Mouse (Mus musculus) neural tube, embryonic 12.5 days (tissue): Measurements from ENCODE around the gene Fam47e. TPM values are rescaled to one million over a fixed set of nuclear protein-coding genes. Genes with fewer than 3 reads are reported as not detected.

Source experiments
- ATAC-seq: fragments of 200-750 bp; cut with Nextera tagmentation; 2 replicates; pipeline ENCODE4 v1.8.0; 2017; ENCODE audit warnings: low read depth, mild to moderate bottlenecking, moderate TSS enrichment, moderate library complexity; ENCODE audit not compliant: low FRiP score
- H3K27ac ChIP-seq: fragments of 300-500 bp; sonication (generic); 2 replicates; pipeline ENCODE4 v1.5.1; 2016
- H3K27me3 ChIP-seq: fragments of 300-500 bp; sonication (generic); replicated peaks from 2 replicates; pipeline ENCODE4 v1.6.1; 2016; ENCODE audit warnings: mild to moderate bottlenecking
- H3K36me3 ChIP-seq: fragments of 300-500 bp; sonication (generic); 2 replicates; pipeline ENCODE4 v1.6.1; 2016; ENCODE audit warnings: mild to moderate bottlenecking
- H3K4me1 ChIP-seq: fragments of 300-500 bp; sonication (generic); 2 replicates; pipeline ENCODE4 v1.6.1; 2016
- H3K4me2 ChIP-seq: fragments of 300-500 bp; sonication (generic); replicated peaks from 2 replicates; pipeline ENCODE4 v1.6.1; 2016; ENCODE audit warnings: mild to moderate bottlenecking
- H3K4me3 ChIP-seq: fragments of 300-500 bp; sonication (generic); 2 replicates; pipeline ENCODE4 v1.5.1; 2016
- H3K9ac ChIP-seq: fragments of 300-500 bp; sonication (generic); 2 replicates; pipeline ENCODE4 v1.6.1; 2016; ENCODE audit warnings: mild to moderate bottlenecking
- H3K9me3 ChIP-seq: fragments of 300-500 bp; sonication (generic); 2 replicates; pipeline ENCODE4 v1.6.1; 2016; ENCODE audit warnings: mild to moderate bottlenecking
- WGBS: fragments of 180-500 bp; shearing (Covaris S2); methylation state at CpG from one replicate; pipeline ENCODE4 v1.1.7; 2016; 5-methylcytosine and 5-hydroxymethylcytosine counted together
- polyA plus RNA-seq: library from polyadenylated mRNA; unstranded; fragments of >200 nt; fragmentation: Nextera tagmentation; extraction: Ambion mirVana; gene quantifications from 2 replicates; pipeline ENCODE4 v1.2.1, GENCODE M21; 2016

The Fam47e gene
- polyA plus RNA-seq, 1 experiment from 2014 or later = not detected

DNA sequence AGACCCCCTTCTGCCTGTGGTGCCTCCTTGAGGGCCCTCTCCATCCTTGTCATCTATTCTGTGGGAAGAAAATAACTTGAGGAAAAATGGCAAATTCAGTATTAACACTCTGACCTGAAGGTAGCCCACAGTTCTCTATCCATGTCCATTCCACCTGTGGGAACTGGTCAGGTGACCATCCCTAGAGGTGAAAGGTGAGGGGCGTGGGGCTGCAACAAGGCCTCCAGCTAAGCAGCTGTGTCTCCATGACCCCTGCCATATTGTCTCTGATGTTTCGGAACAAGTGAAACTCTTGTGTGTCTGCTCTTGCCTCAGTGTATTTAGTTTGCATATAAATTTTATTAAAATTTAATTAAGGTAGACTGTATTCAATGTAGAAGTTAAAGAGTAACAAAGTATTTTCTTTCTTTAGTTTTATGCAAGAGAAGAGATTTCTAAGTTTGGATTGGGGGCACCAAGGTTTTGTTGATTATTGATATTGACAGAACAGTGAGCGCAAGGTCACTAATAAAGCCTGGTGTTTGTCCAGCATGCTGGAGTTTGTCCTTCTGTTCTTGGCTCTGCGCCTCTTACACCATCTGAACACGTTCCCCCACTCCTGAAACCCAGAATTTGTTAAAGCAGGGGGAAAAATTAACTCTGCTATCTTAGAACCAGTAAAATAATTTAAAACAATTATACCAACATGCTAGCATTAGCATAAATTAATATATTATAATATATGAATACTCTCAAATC, 52.8 kb downstream of the Fam47e start:
- WGBS = 89% methylated on average over 5 of the region's 5 CpGs
- Histone ChIP-seq H3K27ac (no peak overlapping the region), H3K4me1 (peaks cover 3% of the 10 kb centered on the region; the same call in 1 of the 2 replicates), H3K9me3 (no peaks in the 10 kb centered on the region), H3K4me3 (no peak overlapping the region), H3K4me2 (no peak overlapping the region), H3K36me3 (no peaks in the 10 kb centered on the region), H3K27me3 (no peaks in the 10 kb centered on the region), H3K9ac (no peak overlapping the region)
- ATAC-seq = no peak

DNA sequence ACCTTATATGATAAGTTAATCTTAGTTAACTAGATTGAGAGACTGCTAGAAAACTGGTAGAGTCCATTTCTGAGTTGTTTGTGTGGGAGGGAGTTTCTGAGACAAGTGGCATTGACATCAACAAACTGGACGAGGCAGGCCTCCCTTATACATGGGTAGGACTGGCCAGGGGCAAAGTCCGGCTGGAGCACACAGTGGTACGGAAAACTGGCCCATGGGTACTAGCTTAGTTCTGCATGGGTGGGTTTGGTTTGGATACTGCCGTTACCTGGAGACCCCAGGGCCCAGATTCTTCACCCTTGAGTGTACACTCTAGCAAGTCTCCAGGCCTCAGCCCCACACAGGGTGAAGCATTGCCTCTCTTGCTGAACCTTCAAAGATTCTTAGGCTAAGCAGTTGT, 57.9 kb downstream of the Fam47e start:
- H3K27me3 ChIP-seq = no peaks in the 10 kb centered on the region
- H3K4me1 ChIP-seq = no peaks in the 10 kb centered on the region
- ATAC-seq = no peak
- H3K36me3 ChIP-seq = no peaks in the 10 kb centered on the region
- no peak overlapping the region for H3K27ac ChIP-seq
- H3K4me3 ChIP-seq = no peak overlapping the region
- 91% methylated on average over 4 of the region's 4 CpGs for WGBS
- no peak overlapping the region for H3K4me2 ChIP-seq
- no peak overlapping the region for H3K9ac ChIP-seq
- no peaks in the 10 kb centered on the region for H3K9me3 ChIP-seq

DNA sequence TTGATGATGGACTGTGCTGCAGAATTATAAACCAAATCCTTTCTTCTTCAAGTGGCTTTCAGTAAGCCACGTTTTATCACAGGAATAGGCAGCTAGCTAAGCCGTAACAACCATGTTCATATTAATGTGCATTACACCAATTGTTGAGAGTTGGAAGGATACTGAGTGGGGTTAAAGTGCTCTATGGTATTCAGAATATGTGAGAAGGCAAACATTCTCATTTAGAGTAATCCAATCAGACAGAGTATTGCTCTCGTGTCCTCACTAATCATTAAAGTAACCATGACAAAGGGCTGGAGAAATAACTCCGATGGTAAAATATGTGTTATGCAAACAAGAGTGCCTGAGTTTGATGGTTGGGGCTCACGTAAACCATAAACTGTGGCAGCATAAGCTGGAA, 67.0 kb downstream of the Fam47e start:
- no peaks in the 10 kb centered on the region for H3K27me3 ChIP-seq
- H3K4me1 ChIP-seq = no peaks in the 10 kb centered on the region
- 86% methylated on average over 5 of the region's 5 CpGs for WGBS
- no peaks in the 10 kb centered on the region for H3K36me3 ChIP-seq
- H3K9me3 ChIP-seq = 0 out of 2 replicates have a peak, but pooled peaks cover 5% of the 10 kb centered on the region
- H3K9ac ChIP-seq = no peak overlapping the region
- no peak overlapping the region for H3K27ac ChIP-seq
- H3K4me2 ChIP-seq = no peak overlapping the region
- no peak for ATAC-seq
- H3K4me3 ChIP-seq = no peak overlapping the region

DNA sequence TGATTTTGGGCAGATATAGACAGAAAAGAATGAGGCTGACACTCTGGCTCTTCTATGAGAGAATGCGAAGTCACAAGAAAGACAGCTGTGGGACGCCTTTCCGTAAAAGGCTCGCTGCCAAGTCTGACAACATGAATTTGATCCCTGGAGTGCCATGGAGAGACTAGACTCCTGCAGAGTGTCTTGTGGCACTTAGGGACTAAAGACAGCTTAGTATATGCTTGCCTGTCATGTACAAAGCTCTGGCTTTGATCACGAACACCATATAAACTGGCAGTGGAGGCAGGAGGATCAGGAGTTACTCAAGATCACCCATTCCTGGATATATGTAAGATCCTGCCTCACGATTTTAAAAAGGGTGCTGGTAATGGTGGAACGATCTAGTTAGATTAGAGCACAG, 73.0 kb downstream of the Fam47e start:
- no peak overlapping the region for H3K9ac ChIP-seq
- 0 out of 2 replicates have a peak, but pooled peaks cover 5% of the 10 kb centered on the region for H3K9me3 ChIP-seq
- H3K4me2 ChIP-seq = no peak overlapping the region
- no peaks in the 10 kb centered on the region for H3K36me3 ChIP-seq
- no peaks in the 10 kb centered on the region for H3K4me1 ChIP-seq
- WGBS = 89% methylated on average over 7 of the region's 7 CpGs
- H3K27ac ChIP-seq = no peak overlapping the region
- ATAC-seq = no peak
- no peak overlapping the region for H3K4me3 ChIP-seq
- H3K27me3 ChIP-seq = no peaks in the 10 kb centered on the region

DNA sequence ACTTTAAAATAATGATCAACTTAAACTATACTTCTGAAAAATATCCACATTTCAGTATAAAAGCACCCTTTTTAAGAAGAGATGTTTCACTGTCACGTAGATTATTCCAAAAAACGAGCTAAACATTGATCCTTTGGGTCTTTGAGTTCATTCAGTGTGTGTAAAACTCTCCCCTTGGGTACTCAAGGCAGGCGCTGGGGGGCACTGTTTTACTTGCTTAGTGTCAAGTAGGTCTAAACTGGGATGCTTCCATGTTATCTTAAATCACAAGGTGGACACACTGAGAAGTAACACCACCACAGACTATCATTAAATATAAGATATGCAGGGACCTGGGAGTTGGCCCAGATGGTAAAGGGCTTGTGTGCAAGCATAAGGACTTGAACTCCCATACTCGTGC, 78.7 kb downstream of the Fam47e start:
- no peak overlapping the region for H3K27ac ChIP-seq
- no peak overlapping the region for H3K4me2 ChIP-seq
- no peaks in the 10 kb centered on the region for H3K4me1 ChIP-seq
- H3K27me3 ChIP-seq = no peaks in the 10 kb centered on the region
- 58% methylated on average over 4 of the region's 4 CpGs for WGBS
- H3K4me3 ChIP-seq = no peak overlapping the region
- H3K9me3 ChIP-seq = no peaks in the 10 kb centered on the region
- no peak for ATAC-seq
- H3K9ac ChIP-seq = no peak overlapping the region
- no peaks in the 10 kb centered on the region for H3K36me3 ChIP-seq

DNA sequence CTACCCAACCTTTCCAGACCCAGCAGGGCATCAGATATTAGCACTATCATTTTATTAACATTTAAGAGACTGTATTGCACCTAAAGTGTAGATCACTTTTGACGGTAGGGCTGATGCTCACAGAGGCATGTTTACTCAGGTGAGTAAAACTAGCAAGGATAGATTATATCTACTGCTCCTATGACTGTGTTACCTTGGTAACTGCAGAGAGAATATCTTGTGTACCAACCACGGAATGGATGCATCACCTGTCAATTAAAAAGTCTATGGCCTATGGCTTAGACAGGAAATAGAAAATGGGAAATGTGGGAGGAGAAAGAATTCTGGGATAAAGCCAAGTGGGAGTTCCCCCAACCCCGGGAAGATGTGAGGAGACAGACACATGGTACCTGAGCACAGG, 80.0 kb downstream of the Fam47e start:
- ATAC-seq = no peak
- Histone ChIP-seq H3K27ac (no peak overlapping the region), H3K36me3 (no peaks in the 10 kb centered on the region), H3K9me3 (no peaks in the 10 kb centered on the region), H3K4me1 (no peaks in the 10 kb centered on the region), H3K4me2 (no peak overlapping the region), H3K27me3 (no peaks in the 10 kb centered on the region), H3K4me3 (no peak overlapping the region), H3K9ac (no peak overlapping the region)
- WGBS = 79% methylated on average over 3 of the region's 3 CpGs

DNA sequence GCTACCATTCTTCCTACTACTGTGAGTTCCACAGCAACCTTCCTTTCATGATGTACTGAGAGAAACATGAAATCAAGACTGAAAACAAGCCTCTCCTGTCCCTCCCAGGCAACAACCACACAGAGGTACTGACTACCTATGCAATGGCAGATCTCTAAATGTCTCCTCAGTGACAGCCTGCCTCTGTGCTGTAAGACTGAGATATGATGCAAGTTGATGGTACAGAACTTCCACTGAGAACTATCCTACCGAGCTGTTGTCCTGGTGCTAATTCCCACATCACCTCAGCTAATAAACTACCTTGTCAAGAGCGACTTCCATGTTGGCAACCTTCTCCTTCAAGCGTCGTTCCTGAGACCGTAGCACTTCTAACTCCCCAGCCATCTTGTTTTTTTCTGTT, 81.0 kb downstream of the Fam47e start:
- Histone ChIP-seq H3K9me3 (no peaks in the 10 kb centered on the region), H3K27me3 (no peaks in the 10 kb centered on the region), H3K4me2 (no peak overlapping the region), H3K4me1 (no peaks in the 10 kb centered on the region), H3K36me3 (no peaks in the 10 kb centered on the region), H3K4me3 (no peak overlapping the region), H3K27ac (no peak overlapping the region), H3K9ac (no peak overlapping the region)
- WGBS = 82% methylated on average over 5 of the region's 5 CpGs
- ATAC-seq = no peak

DNA sequence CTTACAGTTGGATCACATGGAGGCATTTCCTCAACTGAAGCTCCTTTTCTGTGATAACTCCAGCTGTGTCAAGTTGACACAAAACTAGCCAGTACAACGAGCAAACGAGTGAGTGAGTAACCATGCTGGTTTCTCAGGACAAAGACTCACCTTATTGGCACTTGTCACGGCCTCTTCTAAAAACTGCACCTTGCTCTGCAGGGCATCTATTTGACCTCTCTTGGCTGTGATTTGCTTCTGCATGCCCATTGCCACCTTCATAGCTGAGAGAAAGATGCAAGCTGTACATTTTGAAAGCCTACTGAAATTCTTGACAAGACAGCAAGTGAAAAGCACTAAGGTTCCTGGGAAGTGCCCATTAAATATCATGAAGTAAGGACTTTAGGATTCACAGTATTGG, 86.0 kb downstream of the Fam47e start:
- H3K36me3 ChIP-seq = no peaks in the 10 kb centered on the region
- H3K4me3 ChIP-seq = no peak overlapping the region
- no peak overlapping the region for H3K4me2 ChIP-seq
- no peaks in the 10 kb centered on the region for H3K4me1 ChIP-seq
- ATAC-seq = no peak
- WGBS = 86% methylated on average over 3 of the region's 3 CpGs
- H3K27me3 ChIP-seq = no peaks in the 10 kb centered on the region
- no peak overlapping the region for H3K9ac ChIP-seq
- H3K9me3 ChIP-seq = no peaks in the 10 kb centered on the region
- H3K27ac ChIP-seq = no peak overlapping the region

Other genes with a start within 250 kb of the Fam47e start
- gene Sdad1, start 244.6 kb upstream of the Fam47e start, polyA plus RNA-seq = 33.6 and 35.0 TPM in 2 replicates
- gene Cxcl9, start 227.0 kb upstream of the Fam47e start, polyA plus RNA-seq = not detected in 2 replicates
- gene Art3, start 223.2 kb upstream of the Fam47e start, polyA plus RNA-seq = 9.0 and 9.7 TPM in 2 replicates
- gene Cxcl10, start 206.2 kb upstream of the Fam47e start, polyA plus RNA-seq = 0.49 TPM in 1 of 2 replicates, not detected in the other
- gene Nup54, start 119.8 kb upstream of the Fam47e start, polyA plus RNA-seq = 50.4 and 53.6 TPM in 2 replicates
- gene Scarb2, start 48.2 kb upstream of the Fam47e start, polyA plus RNA-seq = 16.1 and 17.8 TPM in 2 replicates
- 7.2 and 9.2 TPM in 2 replicates for gene Stbd1, start 48.0 kb downstream of the Fam47e start, polyA plus RNA-seq
- 0.46 and 0.71 TPM in 2 replicates for gene Ccdc158, start 120.2 kb downstream of the Fam47e start, polyA plus RNA-seq
- 4.7 and 6.2 TPM in 2 replicates for gene Shroom3, start 128.4 kb downstream of the Fam47e start, polyA plus RNA-seq